Mouse (Mus musculus) C2C12 (cell line): ENCODE measurements at regions not wholly inside any gene's neighbourhood (a gene's known extent, or its start where the extent isn't known, plus 50 kb on each side); places are given as distances from the start of the nearest gene placed in this dataset.

Experiments used
- H3K27me3 ChIP-seq: one replicate; pipeline ENCODE4 v1.6.1; 2011; ENCODE audit not compliant: control insufficient read depth, insufficient read depth, insufficient read length
- H3K36me3 ChIP-seq: one replicate; pipeline ENCODE4 v1.6.1; 2011; ENCODE audit not compliant: control insufficient read depth, insufficient read depth
- H3K4me3 ChIP-seq: one replicate; pipeline ENCODE4 v1.5.1; 2011; ENCODE audit warnings: mild to moderate bottlenecking, control low read depth; ENCODE audit not compliant: poor library complexity, insufficient read depth, severe bottlenecking
- H3K79me2 ChIP-seq: one replicate; pipeline ENCODE4 v1.6.1; 2011; ENCODE audit not compliant: control insufficient read depth, insufficient read depth
- H3K79me3 ChIP-seq: one replicate; pipeline ENCODE4 v1.6.1; 2011; ENCODE audit warnings: low read depth, control low read depth
- H3ac ChIP-seq: one replicate; pipeline ENCODE3; 2011; ENCODE audit warnings: low read depth; ENCODE audit not compliant: control insufficient read depth, insufficient read length
- CEBPB ChIP-seq: IDR thresholded peaks from one replicate; pipeline ENCODE4 v1.6.1; 2011; ENCODE audit warnings: low read depth, mild to moderate bottlenecking, control low read depth, moderate library complexity
- CTCF ChIP-seq: IDR thresholded peaks from one replicate; pipeline ENCODE4 v1.5.1; 2011; ENCODE audit not compliant: control insufficient read depth, insufficient read depth, insufficient read length
- FOSL1 ChIP-seq: IDR thresholded peaks from one replicate; pipeline ENCODE4 v1.8.0; 2011; ENCODE audit warnings: mild to moderate bottlenecking, low read length; ENCODE audit not compliant: poor library complexity, insufficient read depth, severe bottlenecking
- MAX ChIP-seq: IDR thresholded peaks from one replicate; pipeline ENCODE4 v1.6.1; 2011; ENCODE audit warnings: mild to moderate bottlenecking, control low read depth
- MYOD1 ChIP-seq: IDR thresholded peaks from one replicate; pipeline ENCODE4 v1.6.1; 2011; ENCODE audit warnings: low read depth; ENCODE audit not compliant: control insufficient read depth, insufficient read length
- MYOG ChIP-seq: IDR thresholded peaks from one replicate; pipeline ENCODE4 v1.6.1; 2011; ENCODE audit not compliant: control insufficient read depth, insufficient read length; ENCODE audit errors: extremely low read depth
- USF1 ChIP-seq: IDR thresholded peaks from one replicate; pipeline ENCODE4 v1.6.1; 2011; ENCODE audit warnings: low read depth, mild to moderate bottlenecking, control low read depth, moderate library complexity

GRCm38 (mm10) chr4:131191106-131191880, 247.1 kb downstream of the Matn1 start:
- H3ac ChIP-seq: no peak overlapping the region
- H3K27me3 ChIP-seq: no peaks in the 10 kb centered on the region
- no peak for TF ChIP-seq USF1
- TF ChIP-seq MYOG: no peak
- no peak for TF ChIP-seq FOSL1
- TF ChIP-seq MYOD1: no peak
- no peak for TF ChIP-seq CEBPB
- TF ChIP-seq CTCF: no peak
- no peak for TF ChIP-seq MAX
- H3K79me3 ChIP-seq: no peaks in the 10 kb centered on the region
- no peaks in the 10 kb centered on the region for H3K79me2 ChIP-seq
- no peak overlapping the region for H3K4me3 ChIP-seq
- H3K36me3 ChIP-seq: no peaks in the 10 kb centered on the region

GRCm38 (mm10) chr4:131193900-131194419, 249.8 kb downstream of the Matn1 start:
- no peaks in the 10 kb centered on the region for H3K27me3 ChIP-seq
- no peak overlapping the region for H3K4me3 ChIP-seq
- no peaks in the 10 kb centered on the region for H3K36me3 ChIP-seq
- H3K79me2 ChIP-seq: no peaks in the 10 kb centered on the region
- no peak overlapping the region for H3ac ChIP-seq
- TF ChIP-seq USF1: no peak
- H3K79me3 ChIP-seq: no peaks in the 10 kb centered on the region

- no peaks in the 10 kb centered on the region for H3K79me3 ChIP-seq
- H3K79me2 ChIP-seq: no peaks in the 10 kb centered on the region
- H3ac ChIP-seq: no peak overlapping the region
- no peak overlapping the region for H3K4me3 ChIP-seq
- H3K36me3 ChIP-seq: no peaks in the 10 kb centered on the region
- TF ChIP-seq CEBPB (no peak), USF1 (no peak), MAX (no peak), CTCF (no peak), MYOG (no peak), FOSL1 (no peak), MYOD1 (no peak)
- H3K27me3 ChIP-seq: no peaks in the 10 kb centered on the region
Observed at GRCm38 (mm10) chr4:131196147-131196546, 252.0 kb downstream of the Matn1 start.

GRCm38 (mm10) chr4:131203721-131204120, 259.5 kb downstream of the Matn1 start:
- no peak for TF ChIP-seq CTCF
- TF ChIP-seq FOSL1: no peak
- no peak for TF ChIP-seq CEBPB
- TF ChIP-seq USF1: no peak
- no peak for TF ChIP-seq MYOD1
- TF ChIP-seq MYOG: no peak
- no peak for TF ChIP-seq MAX
- Histone ChIP-seq H3K27me3 (no peaks in the 10 kb centered on the region), H3K79me3 (no peaks in the 10 kb centered on the region), H3K4me3 (no peak overlapping the region), H3K36me3 (no peaks in the 10 kb centered on the region), H3K79me2 (no peaks in the 10 kb centered on the region), H3ac (no peak overlapping the region)

- Histone ChIP-seq H3ac (no peak overlapping the region), H3K27me3 (no peaks in the 10 kb centered on the region), H3K79me2 (no peaks in the 10 kb centered on the region), H3K36me3 (no peaks in the 10 kb centered on the region), H3K4me3 (no peak overlapping the region), H3K79me3 (no peaks in the 10 kb centered on the region)
- no peak for TF ChIP-seq MAX
- no peak for TF ChIP-seq FOSL1
- no peak for TF ChIP-seq CEBPB
- TF ChIP-seq MYOG: no peak
- no peak for TF ChIP-seq USF1
- TF ChIP-seq MYOD1: no peak
- TF ChIP-seq CTCF: no peak
Observed at GRCm38 (mm10) chr4:131204722-131205121, 260.5 kb downstream of the Matn1 start.

GRCm38 (mm10) chr4:131205127-131205526, 260.9 kb downstream of the Matn1 start:
- no peaks in the 10 kb centered on the region for H3K79me2 ChIP-seq
- H3K4me3 ChIP-seq: no peak overlapping the region
- no peaks in the 10 kb centered on the region for H3K27me3 ChIP-seq
- no peak overlapping the region for H3ac ChIP-seq
- H3K36me3 ChIP-seq: no peaks in the 10 kb centered on the region
- no peaks in the 10 kb centered on the region for H3K79me3 ChIP-seq
- no peak for TF ChIP-seq MAX
- TF ChIP-seq USF1: no peak
- TF ChIP-seq MYOG: no peak
- TF ChIP-seq FOSL1: no peak
- TF ChIP-seq MYOD1: no peak
- no peak for TF ChIP-seq CTCF
- no peak for TF ChIP-seq CEBPB

- H3K79me3 ChIP-seq: no peaks in the 10 kb centered on the region
- no peaks in the 10 kb centered on the region for H3K36me3 ChIP-seq
- H3K79me2 ChIP-seq: no peaks in the 10 kb centered on the region
- H3K27me3 ChIP-seq: no peaks in the 10 kb centered on the region
- TF ChIP-seq MYOD1 (no peak), MAX (no peak), MYOG (no peak), USF1 (no peak), CEBPB (no peak)
- H3K4me3 ChIP-seq: no peak overlapping the region
- H3ac ChIP-seq: no peak overlapping the region
Observed at GRCm38 (mm10) chr4:131205685-131206084, 261.5 kb downstream of the Matn1 start.
